ENCODE assay signal across 22 mouse cellular contexts in genomic region chr15:67024386-67024785, GRCm38 (mm10).
DNase-seq lines count a peak whose midpoint lies in the region; ATAC-seq lines count a peak whose summit lies in the region.
"Had no signal": no experiment of that assay in that cellular context is flagged by ENCODE, and none has a peak within 500 bp of the region (broad histone marks: within the 10 kb centered on the region; RNA-seq: fewer than 3 reads in every experiment).

No protein-coding gene starts in this region.

- peak; percentile 18 for DNase-seq in 3134 (ENCODE audit: extremely low read depth, insufficient read length, low spot score)
- DNase-seq in 3T3-L1 (ENCODE audit: low read depth, low spot score), result peak; percentile 76
- DNase-seq in CD4-positive helper T cell, adult 2 months (ENCODE audit: low read depth, low spot score), result peak; percentile 33
- no peak for DNase-seq in c-Kit-positive CD71-positive TER-119-positive erythroid progenitor cells, embryonic 14.5 days (ENCODE audit: low spot score)
- DNase-seq in cerebellum, adult 9-11 months, result no peak
- no peak for DNase-seq in embryo, embryonic 10.5 days (ENCODE audit: low spot score)
- DNase-seq: adrenal gland, adult 2 months; adrenal gland, postnatal 14 days; cerebellum, adult 11-12 months; cerebellum, adult 8-10 months; cerebellum, postnatal 14 days; embryo, embryonic 11 days; forebrain, postnatal 0 days; gastrocnemius, adult 2 months; gastrocnemius, postnatal 14 days; heart, postnatal 10 days; heart, postnatal 36 days; kidney, adult 11 months; kidney, adult 8-10 months had no signal

- ATAC-seq in granulocyte monocyte progenitor cell, adult 5-6 weeks (replicated peaks; ENCODE audit: poor library complexity, severe bottlenecking), result peak; percentile 22; the same call in 1 of the 2 replicates
- ATAC-seq: forebrain, embryonic 14.5 days; forebrain, postnatal 0 days; hindbrain, embryonic 16.5 days had no signal

Comparison
In these comparisons a context has a peak if more than half of its experiments do, and no peak if none do; other contexts are left out.
1. DNase-seq: peak in 3134 (single experiment), 3T3-L1 (single experiment) and CD4-positive helper T cell, adult 2 months (single experiment); none in c-Kit-positive CD71-positive TER-119-positive erythroid progenitor cells, embryonic 14.5 days (single experiment), cerebellum, adult 9-11 months (single experiment) and embryo, embryonic 10.5 days (single experiment).